ENCODE assay signal across 7 mouse cellular contexts in genomic region chr1:91249564-91250414, GRCm38 (mm10). TPM values are rescaled to one million over a fixed set of nuclear protein-coding genes. Genes with fewer than 3 reads are reported as not detected.
DNase-seq lines count a peak whose midpoint lies in the region; ATAC-seq lines count a peak whose summit lies in the region.

Gene Ube2f, plus strand, starts transcription at chr1:91250304.

- H3K4me1 ChIP-seq in embryonic facial prominence, embryonic 12.5 days, result peaks cover 25% of the 10 kb centered on the region
- H3K4me1 ChIP-seq in limb, embryonic 11.5 days (ENCODE audit: control insufficient read depth, insufficient read depth, low read length), result peaks cover 13% of the 10 kb centered on the region
- peaks cover 20% of the 10 kb centered on the region for H3K4me1 ChIP-seq in midbrain, embryonic 14.5 days (ENCODE audit: control insufficient read depth, insufficient read depth, low read length)

- H3K36me3 ChIP-seq in embryonic facial prominence, embryonic 12.5 days, result peaks cover 7% of the 10 kb centered on the region; the same call in 1 of the 2 replicates
- H3K36me3 ChIP-seq in limb, embryonic 11.5 days (ENCODE audit: control insufficient read depth, insufficient read depth, low read length), result no peaks in the 10 kb centered on the region
- H3K36me3 ChIP-seq in midbrain, embryonic 14.5 days (ENCODE audit: control insufficient read depth, insufficient read depth, low read length), result peaks cover 7% of the 10 kb centered on the region; the same call in 1 of the 2 replicates

- H3K27me3 ChIP-seq in embryonic facial prominence, embryonic 12.5 days, result no peaks in the 10 kb centered on the region
- H3K27me3 ChIP-seq in limb, embryonic 11.5 days (ENCODE audit: control insufficient read depth, insufficient read depth, low read length), result no peaks in the 10 kb centered on the region
- H3K27me3 ChIP-seq in midbrain, embryonic 14.5 days (ENCODE audit: control insufficient read depth, insufficient read depth, low read length), result no peaks in the 10 kb centered on the region

- H3K9me3 ChIP-seq in embryonic facial prominence, embryonic 12.5 days, result no peaks in the 10 kb centered on the region
- no peaks in the 10 kb centered on the region for H3K9me3 ChIP-seq in limb, embryonic 11.5 days (ENCODE audit: control insufficient read depth, low read length)
- H3K9me3 ChIP-seq in midbrain, embryonic 14.5 days (ENCODE audit: control insufficient read depth, low read length), result no peaks in the 10 kb centered on the region

- peak within 1 kb of the TSS; percentile 86 for H3K27ac ChIP-seq in embryonic facial prominence, embryonic 12.5 days
- H3K27ac ChIP-seq in limb, embryonic 11.5 days (replicated peaks; ENCODE audit: low read depth, low read length), result peak within 1 kb of the TSS; percentile 53; the same call in 1 of the 2 replicates
- H3K27ac ChIP-seq in midbrain, embryonic 14.5 days (replicated peaks; ENCODE audit: low read depth, low read length), result peak within 1 kb of the TSS; percentile 74

- peak; percentile 89 for DNase-seq in adrenal gland, postnatal 25 days
- peak; percentile 100 for DNase-seq in heart, adult 11 months
- peak; percentile 92 for DNase-seq in kidney, adult 18-20 months
- peak; percentile 93 for DNase-seq in limb, embryonic 11.5 days (ENCODE audit: low spot score)
- peak; percentile 97 for DNase-seq in midbrain, embryonic 14.5 days
- peak; percentile 80 to 84 for DNase-seq in spleen, adult 18-20 months

- under 1% methylated on average over 43 of the region's 43 CpGs for WGBS in embryonic facial prominence, embryonic 12.5 days
- 1% methylated on average over 43 of the region's 43 CpGs for WGBS in limb, embryonic 11.5 days
- under 1% methylated on average over 43 of the region's 43 CpGs for WGBS in midbrain, embryonic 14.5 days

- peak; percentile 98 for ATAC-seq in embryonic facial prominence, embryonic 12.5 days (ENCODE audit: insufficient number of reproducible peaks, insufficient read depth, low FRiP score, low TSS enrichment)
- ATAC-seq in limb, embryonic 11.5 days (ENCODE audit: insufficient number of reproducible peaks, low FRiP score, low TSS enrichment, low read depth), result peak; percentile 99
- peak; percentile 100 for ATAC-seq in midbrain, embryonic 14.5 days (ENCODE audit: low FRiP score, low TSS enrichment)

- H3K4me3 ChIP-seq in embryonic facial prominence, embryonic 12.5 days, result peak within 1 kb of the TSS; percentile 99
- peak within 1 kb of the TSS; percentile 93 for H3K4me3 ChIP-seq in limb, embryonic 11.5 days (ENCODE audit: low read depth, low read length)
- H3K4me3 ChIP-seq in midbrain, embryonic 14.5 days (replicated peaks; ENCODE audit: low read depth, low read length), result peak within 1 kb of the TSS; percentile 94

- H3K4me2 ChIP-seq in embryonic facial prominence, embryonic 12.5 days (replicated peaks), result peak within 1 kb of the TSS; percentile 74
- H3K4me2 ChIP-seq in limb, embryonic 11.5 days (ENCODE audit: low read depth, severe bottlenecking), result peak within 1 kb of the TSS; percentile 79
- peak within 1 kb of the TSS; percentile 72 for H3K4me2 ChIP-seq in midbrain, embryonic 14.5 days (ENCODE audit: low read length)

- peak within 1 kb of the TSS; percentile 99 for H3K9ac ChIP-seq in embryonic facial prominence, embryonic 12.5 days
- peak within 1 kb of the TSS; percentile 96 for H3K9ac ChIP-seq in limb, embryonic 11.5 days (ENCODE audit: low read length)
- H3K9ac ChIP-seq in midbrain, embryonic 14.5 days (replicated peaks; ENCODE audit: low read length), result peak within 1 kb of the TSS; percentile 96

RNA-seq across cellular contexts. Expression of gene Ube2f, which starts in this region (rescaled TPM):
- 71.1 and 79.9 TPM in 2 replicates for total RNA-seq in adrenal gland, postnatal 25 days (2021)
- polyA plus RNA-seq in embryonic facial prominence, embryonic 12.5 days (2016; fragmentation: Nextera tagmentation; extraction: Ambion mirVana), result 72.4 and 72.9 TPM in 2 replicates
- 80.3 and 84.7 TPM in 2 replicates for polyA plus RNA-seq in limb, embryonic 11.5 days (2014; fragmentation: Nextera tagmentation; extraction: Ambion mirVana)
- polyA plus RNA-seq in midbrain, embryonic 14.5 days (2014; fragmentation: Nextera tagmentation; extraction: Ambion mirVana), result 67.5 and 75.2 TPM in 2 replicates

Comparison
In these comparisons a context has a peak if more than half of its experiments do, and no peak if none do; other contexts are left out.
1. Peak in every context shown above with its lines: DNase-seq, ATAC-seq, H3K4me3 ChIP-seq and H3K27ac ChIP-seq.